Mouse (Mus musculus): ENCODE data around the gene Anks4b. TPM values are rescaled to one million over a fixed set of nuclear protein-coding genes. Genes with fewer than 3 reads are reported as not detected.

Gene Anks4b
- polyA plus RNA-seq, 1 experiment from 2014 or later, result not detected

Other genes with a start within 250 kb of the Anks4b start
- gene Dnah3, start 78.6 kb upstream of the Anks4b start, polyA plus RNA-seq (2015; fragmentation: Nextera tagmentation; extraction: Ambion mirVana), result 0.08 and 0.22 TPM in 2 replicates
- gene Tmem159, start 71.5 kb upstream of the Anks4b start, polyA plus RNA-seq (2015; fragmentation: Nextera tagmentation; extraction: Ambion mirVana), result 24.1 and 27.3 TPM in 2 replicates
- gene Zp2, start 28.6 kb upstream of the Anks4b start, polyA plus RNA-seq (2015; fragmentation: Nextera tagmentation; extraction: Ambion mirVana), result 0.06 and 0.14 TPM in 2 replicates
- 1.7 and 2.8 TPM in 2 replicates for gene Crym, start 28.3 kb downstream of the Anks4b start, polyA plus RNA-seq (2015; fragmentation: Nextera tagmentation; extraction: Ambion mirVana)
- gene Abca14, start 30.1 kb downstream of the Anks4b start, polyA plus RNA-seq (2015; fragmentation: Nextera tagmentation; extraction: Ambion mirVana), result not detected in 2 replicates
- gene Abca15, start 154.8 kb downstream of the Anks4b start, polyA plus RNA-seq (2015; fragmentation: Nextera tagmentation; extraction: Ambion mirVana), result 0.15 TPM in 1 of 2 replicates, not detected in the other
- not detected in 2 replicates for gene Abca16, start 235.8 kb downstream of the Anks4b start, polyA plus RNA-seq (2015; fragmentation: Nextera tagmentation; extraction: Ambion mirVana)

Measured in heart, embryonic 15.5 days (tissue).